Mouse (Mus musculus) megakaryocyte-erythroid progenitor cell, adult 5-6 weeks (primary cell): ENCODE results near the gene Cers3. TPM values are rescaled to one million over a fixed set of nuclear protein-coding genes. Genes with fewer than 3 reads are reported as not detected.

Source experiments
- ATAC-seq: replicated peaks from 2 replicates; pipeline ENCODE4 v1.8.0; 2016; ENCODE audit warnings: mild to moderate bottlenecking, inconsistent platforms; ENCODE audit not compliant: severe bottlenecking, poor library complexity, low FRiP score, low TSS enrichment
- total RNA-seq, 2 experiments: library from RNA; stranded (forward) in 1 of 2; stranded (reverse) in 1 of 2; fragments of 200-1000, 215-1000 nt in 1 of 2; fragments of >200 nt in 1 of 2; fragmentation: Nextera tagmentation in 1 of 2; gene quantifications; 2 replicates each; pipeline ENCODE4 v1.2.3; 2014 to 2017

Cers3 gene
- total RNA-seq (2014; fragmentation: Nextera tagmentation) = 0.10 TPM in 1 of 2 replicates, not detected in the other
- 0.52 TPM in 1 of 2 replicates, not detected in the other for total RNA-seq (2017)

DNA sequence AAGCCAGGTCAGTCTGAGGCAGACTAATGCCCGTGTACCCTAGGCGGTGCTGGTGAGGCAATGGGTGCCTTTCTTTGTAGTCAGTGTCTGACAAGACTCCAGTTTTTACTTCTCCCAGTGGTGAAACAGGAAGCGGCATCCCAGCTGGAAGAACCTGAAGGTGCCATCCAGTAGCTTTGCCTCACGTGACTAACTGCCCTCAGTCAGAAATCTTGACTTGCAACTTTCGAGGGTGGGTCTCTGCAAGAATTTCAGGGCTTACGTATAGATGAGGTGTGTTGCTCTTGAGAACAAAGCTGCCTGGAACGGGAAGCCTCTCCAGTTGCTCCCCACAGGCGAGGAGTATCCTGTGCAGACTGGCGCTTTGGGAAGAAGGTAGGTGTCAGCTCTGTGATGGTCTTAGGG, at the start of gene Cers3:
Cers3 (plus strand) TSS at position 128 of the 405 bp plus-strand sequence.
- no peak for ATAC-seq

DNA sequence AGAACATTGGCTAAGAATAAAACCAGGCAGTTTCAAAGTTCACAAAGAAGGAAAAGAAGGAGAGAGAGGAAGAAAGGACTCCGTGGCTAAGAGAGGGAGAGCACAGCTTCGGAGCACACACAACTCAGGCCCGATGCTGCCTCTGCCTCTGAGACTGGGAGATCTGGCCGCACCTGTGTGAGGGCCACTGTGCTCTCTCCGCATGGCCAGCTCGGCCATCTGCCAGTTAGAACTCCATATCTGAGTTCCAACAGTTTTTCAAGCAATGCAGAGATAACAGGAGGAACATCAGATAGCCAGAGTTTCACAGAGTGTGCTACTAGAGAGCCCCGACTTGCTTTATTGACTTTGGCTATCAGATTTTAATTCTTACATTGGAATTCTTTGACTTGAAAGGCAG, 48.8 kb upstream of the Cers3 start:
- ATAC-seq = no peak

DNA sequence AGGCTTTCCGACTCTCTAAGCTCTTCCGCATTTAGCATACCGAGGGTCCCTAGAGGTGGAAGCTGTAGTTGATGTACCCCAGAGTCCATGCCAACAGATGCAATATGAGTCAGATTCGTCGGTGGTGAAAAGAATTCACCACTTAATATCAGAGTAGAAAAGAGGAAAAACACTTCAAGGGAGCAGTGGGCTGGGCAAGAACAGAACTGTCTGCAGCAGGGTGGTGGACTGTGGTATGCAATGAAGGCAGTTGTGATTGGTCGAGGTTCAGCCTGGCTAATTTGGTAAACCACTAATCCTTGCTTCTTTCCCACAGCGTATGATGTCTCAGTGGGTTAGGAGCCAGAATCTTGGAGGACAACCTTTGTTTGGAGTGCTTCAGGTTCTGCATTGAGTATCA, 40.6 kb upstream of the Cers3 start:
- no peak for ATAC-seq

- ATAC-seq = no peak
These were observed 38.7 kb upstream of the Cers3 start for GRCm38 (mm10) chr7:66704631-66705030.

DNA sequence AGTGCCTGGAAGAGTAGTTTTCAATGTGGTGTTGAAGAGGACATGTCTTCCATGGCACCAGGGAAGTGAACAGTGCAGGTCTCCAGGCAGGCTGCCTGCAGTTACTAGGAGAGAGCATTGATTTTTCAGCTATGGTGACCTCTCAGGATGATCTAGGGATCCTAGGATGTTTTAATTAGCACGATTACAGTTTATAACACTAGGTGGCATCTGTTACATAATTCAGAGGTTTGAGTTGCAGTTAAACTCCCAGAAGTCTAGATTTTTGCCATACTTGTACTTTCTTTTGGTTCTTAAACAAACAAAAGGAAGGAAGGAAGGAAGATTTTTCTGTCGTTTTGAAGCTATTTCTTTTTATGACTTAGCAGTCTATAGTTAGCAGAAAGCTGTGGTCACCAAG, 32.1 kb upstream of the Cers3 start:
- ATAC-seq = no peak

DNA sequence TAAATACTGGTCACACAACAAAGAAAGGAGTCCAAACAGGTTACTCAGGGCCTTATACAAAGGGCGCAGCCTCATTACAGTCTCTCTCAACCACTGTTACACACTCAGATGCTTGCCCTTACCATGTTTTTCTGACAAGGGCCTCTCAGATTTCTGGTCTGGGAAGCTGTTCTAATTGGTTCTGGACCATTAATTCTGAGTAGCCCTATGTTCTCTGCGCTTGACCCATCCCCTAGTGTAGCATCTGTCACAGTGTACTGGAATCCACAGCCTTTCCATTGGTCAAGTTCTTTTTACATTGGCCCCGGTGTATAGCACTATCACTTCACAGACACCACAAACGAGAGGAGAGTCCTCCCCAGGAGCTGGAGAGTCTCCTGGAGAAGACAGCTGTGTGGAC, 18.8 kb upstream of the Cers3 start:
- ATAC-seq = no peak

GRCm38 (mm10) chr7:66724954-66725353, 18.4 kb upstream of the Cers3 start:
- ATAC-seq = no peak

DNA sequence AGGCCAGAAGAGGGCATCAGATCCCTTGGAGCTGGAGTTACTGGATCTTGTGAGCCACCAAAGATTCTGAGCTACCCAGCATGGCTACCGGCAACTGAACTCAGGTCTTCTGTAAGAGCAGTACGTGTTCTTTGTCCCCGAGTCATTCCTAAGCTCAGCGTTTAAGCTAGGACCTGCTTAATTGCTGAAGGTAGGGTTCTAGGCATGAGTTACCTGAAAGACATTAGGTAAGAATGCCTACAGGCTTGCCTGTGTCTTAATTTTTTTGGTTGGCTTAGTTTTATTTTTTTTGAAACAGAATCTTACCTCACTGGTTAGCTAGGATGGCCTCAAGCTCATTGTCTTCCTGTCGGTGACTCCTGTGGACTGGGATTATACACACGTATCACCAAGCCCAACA, 15.2 kb upstream of the Cers3 start:
- ATAC-seq = no peak

- no peak for ATAC-seq
These were observed 14.1 kb upstream of the Cers3 start for GRCm38 (mm10) chr7:66729232-66729631.

GRCm38 (mm10) chr7:66733431-66733830, 9.9 kb upstream of the Cers3 start:
- ATAC-seq = no peak

DNA sequence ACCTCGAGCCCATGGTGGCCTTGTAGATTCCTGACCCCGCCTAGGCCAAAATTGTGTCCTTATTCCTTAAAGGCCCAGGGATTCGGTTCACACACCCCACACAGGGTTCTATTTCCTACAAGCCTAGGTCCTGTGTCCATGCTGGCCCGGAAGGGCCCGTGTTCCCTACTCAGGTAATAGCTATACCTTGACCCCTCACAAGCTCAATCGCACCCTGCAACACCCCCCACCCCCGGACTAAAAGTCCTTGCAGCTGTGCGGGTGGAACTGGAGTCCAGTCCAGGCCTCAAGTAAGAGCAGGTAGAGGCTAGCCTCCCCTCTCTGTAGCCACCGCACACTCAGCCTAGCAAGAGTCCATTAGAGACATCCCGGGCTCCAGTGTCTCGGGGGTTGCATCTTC, 9.4 kb upstream of the Cers3 start:
- ATAC-seq = no peak

DNA sequence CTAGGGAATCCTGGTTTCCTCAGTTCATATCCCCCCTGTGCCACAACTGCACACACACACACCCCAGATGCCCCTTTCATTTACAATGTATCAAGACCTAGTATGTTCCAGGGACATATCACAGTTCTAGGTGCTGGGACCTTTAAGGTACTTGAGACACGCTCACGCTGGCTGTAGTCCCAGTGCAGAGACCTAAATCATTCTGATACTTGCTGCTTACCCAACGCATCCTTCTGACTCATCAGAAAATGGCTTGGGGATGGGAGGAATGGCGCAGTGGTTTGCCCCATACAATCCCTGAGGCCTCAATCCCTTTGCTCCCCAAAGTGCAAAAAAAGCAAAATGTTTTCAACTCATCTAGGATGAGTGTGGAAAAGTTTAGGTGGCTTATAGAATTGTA, 8.8 kb upstream of the Cers3 start:
- no peak for ATAC-seq

GRCm38 (mm10) chr7:66734993-66735392, 8.3 kb upstream of the Cers3 start:
- no peak for ATAC-seq

- no peak for ATAC-seq
These were observed 5.9 kb upstream of the Cers3 start for GRCm38 (mm10) chr7:66737418-66737817.

DNA sequence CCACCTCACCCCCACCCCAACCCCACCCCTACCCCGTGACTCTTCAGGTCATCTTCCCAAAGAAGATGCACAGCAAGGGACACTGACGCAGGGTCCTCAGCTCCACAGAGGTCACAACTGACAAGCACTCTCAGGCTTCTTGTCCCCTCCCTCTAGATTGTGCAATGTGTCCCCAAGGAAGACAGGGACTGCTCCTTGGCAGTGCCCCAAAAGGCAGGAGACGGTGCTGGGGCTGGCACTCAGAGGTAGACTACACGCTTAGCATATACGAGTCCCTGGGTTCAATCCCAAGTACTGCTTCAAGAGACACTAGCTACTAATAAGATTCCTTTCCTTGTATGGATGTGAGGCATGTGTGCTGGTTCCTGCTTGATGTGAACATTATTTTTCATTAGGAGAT, 2.3 kb upstream of the Cers3 start:
- no peak for ATAC-seq

GRCm38 (mm10) chr7:66741412-66741811, 1.9 kb upstream of the Cers3 start:
- no peak for ATAC-seq

- no peak for ATAC-seq
These were observed 3.7 kb downstream of the Cers3 start for GRCm38 (mm10) chr7:66746972-66747371.

GRCm38 (mm10) chr7:66749998-66750397, 6.7 kb downstream of the Cers3 start:
- no peak for ATAC-seq

DNA sequence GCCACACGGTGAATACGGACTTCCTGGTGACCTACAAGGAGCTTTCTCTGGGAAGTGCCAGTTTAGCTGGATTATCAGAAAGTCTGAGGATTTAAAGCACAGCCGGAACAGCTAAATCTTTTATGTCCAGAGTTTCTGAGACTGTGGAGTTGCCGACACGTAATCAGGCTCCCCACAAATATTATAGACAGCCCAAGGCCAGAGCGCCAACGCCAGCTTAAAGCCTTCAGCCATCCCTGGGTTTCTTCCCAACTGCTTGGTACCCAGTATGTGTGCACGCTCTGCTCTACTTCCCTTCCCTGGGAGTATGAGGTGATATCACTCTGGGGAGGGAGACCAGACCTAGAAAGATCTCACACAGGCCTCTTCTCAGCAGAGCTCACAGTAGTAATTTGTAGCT, 10.5 kb downstream of the Cers3 start:
- no peak for ATAC-seq

GRCm38 (mm10) chr7:66755611-66756010, 12.3 kb downstream of the Cers3 start:
- ATAC-seq = no peak

DNA sequence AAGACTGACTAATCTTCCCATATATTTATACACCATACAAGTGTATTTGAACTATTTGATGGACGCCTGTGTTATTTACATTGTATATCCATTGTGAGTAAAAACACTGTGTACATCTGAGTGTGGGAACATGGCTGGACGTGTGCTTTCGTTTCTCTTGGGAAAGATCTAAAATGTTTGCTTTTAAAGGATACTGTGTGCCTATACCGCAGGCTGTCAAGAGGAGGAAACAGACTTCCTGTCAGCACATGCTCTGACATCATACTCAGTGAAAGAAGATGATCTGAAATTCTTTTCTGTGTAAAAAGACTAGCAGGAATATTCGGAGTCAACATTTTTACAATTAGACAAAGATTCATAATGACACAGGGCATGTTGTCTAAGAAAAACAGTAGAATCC, 26.6 kb downstream of the Cers3 start:
- no peak for ATAC-seq

- no peak for ATAC-seq
These were observed 27.4 kb downstream of the Cers3 start for GRCm38 (mm10) chr7:66770706-66771105.
